Mouse (Mus musculus): ENCODE data around the gene Eef1b2.
"Not testable (repeated sequence)": the region's sequence is repeated elsewhere in the genome, so short reads cannot be mapped to it uniquely, and the experiment has no call there.

Gene Eef1b2

DNA sequence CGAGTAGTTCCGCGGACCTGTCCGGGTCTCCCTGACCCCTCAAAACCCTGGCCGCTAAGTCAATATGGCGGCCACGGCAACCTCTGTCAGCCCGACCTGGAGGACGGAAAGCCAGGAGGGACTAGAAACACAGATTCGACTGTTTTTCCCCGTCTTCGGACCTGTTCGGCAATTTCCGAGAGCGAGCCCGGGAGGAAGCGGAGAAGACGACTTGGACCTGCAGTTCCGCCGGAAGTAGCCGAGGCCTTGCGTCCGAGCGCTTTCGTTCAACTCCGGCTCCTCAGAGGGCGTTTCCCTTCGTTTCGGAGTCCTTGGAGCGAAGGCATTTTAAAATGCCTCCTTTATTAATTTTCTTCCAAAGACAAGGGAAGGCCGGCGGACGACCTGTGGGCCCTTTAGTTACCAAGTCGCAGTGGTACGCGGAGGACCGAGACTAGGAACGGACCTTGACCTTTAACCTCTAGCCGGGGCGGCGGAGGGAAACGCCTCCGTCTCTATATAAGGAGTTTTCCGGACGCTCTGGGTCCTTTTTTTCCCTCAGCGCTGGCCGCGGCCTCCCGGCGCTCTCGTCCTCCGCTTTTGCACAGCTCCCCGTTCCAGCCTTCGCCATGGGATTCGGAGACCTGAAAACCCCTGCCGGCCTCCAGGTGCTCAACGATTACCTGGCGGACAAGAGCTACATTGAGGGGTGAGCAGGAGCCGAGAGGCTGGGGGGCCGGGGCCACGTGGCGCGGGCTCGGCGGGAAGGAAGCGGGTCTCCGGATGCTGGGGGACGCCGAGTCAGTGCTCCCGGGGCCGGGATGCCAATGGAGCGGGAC lies at the start of gene Eef1b2, which contains the start of gene Ndufs1:
Eef1b2 (plus strand) TSS at position 222 of the 818 bp plus-strand sequence.
Ndufs1 (minus strand) TSS at position 230 of the 818 bp plus-strand sequence.
- DNase-seq (ENCODE audit: low read depth, low spot score): peak; percentile 98

DNA sequence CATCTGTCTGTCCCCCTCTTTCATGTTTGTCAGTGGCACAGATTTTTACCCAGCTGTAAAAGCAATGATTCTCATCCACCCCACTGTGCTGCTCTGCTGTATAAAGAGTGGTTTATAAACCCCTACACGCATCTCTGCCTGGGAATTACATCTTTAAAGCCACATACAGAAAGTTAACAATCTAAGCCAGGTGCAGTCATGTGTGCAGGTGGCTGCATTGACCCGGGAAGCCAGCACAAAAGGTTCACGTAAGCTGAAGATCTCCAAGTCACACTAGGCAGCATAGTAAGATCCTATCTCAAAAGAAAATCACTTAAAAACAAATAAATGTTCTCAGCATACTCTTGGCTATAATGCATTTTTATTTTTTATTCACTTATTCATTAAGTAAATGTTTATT lies 47.4 kb upstream of the Eef1b2 start:
- peak; percentile 55 for DNase-seq (ENCODE audit: low read depth, low spot score)

DNA sequence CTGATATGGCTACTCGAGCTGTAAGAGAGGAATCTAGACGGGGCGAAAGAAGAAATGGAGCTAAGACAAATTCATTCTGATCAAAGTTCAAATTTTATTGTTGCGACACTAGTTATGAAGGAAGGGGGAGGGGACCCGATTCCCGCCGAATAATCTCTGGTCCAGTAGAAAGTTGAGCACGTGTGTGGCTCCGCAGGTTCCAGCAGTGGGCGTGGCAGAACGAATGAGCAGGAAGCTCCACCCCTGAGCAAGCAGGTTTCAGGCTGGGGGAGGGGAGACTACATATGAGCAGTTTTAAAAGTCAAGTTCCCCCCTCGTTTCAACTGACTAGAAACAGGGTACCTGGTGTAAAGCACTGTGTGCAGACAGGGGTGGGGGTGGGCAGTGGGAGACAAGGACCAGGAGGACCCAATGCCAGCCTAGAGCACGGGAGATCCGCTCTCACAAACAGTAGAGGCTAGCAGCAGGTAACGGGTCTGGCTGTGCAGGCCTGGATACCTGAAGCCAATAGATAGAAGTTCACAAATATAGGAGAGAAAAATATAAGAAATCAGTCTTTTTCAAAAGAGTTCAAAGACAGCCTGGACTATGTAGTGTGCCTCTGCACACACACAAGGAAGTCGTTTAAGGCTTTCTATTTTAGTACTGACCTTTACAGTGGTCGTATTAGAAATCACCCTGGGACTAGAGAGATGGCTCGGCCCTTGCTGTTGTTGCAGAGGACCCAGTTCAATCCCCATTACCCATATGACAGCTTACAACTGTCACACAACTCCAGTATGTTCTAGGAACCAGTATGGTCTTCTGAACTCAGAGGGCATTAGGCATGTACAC lies 46.6 kb upstream of the Eef1b2 start:
- peak; percentile 80 for DNase-seq (ENCODE audit: low read depth, low spot score)

DNA sequence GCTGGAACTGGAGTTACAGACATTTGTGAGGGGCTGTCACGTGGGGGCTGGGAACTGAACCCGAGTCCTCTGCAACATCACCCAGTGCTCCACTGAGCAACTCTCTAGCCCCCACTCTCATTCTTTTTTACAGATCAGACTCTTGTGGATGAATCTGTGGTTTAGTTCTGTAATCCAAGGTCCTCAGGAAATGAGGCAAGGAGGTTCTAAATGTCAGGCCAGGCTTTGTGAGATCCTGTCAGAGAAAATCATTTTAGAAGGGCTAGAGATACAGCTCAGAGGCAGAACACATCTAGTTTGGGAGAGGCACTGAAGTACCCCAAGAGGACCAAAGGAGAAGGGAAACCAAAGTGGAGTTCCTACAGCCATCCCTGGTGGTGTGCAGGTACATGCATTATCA lies 45.7 kb upstream of the Eef1b2 start:
- DNase-seq (ENCODE audit: low read depth, low spot score): no peak

DNA sequence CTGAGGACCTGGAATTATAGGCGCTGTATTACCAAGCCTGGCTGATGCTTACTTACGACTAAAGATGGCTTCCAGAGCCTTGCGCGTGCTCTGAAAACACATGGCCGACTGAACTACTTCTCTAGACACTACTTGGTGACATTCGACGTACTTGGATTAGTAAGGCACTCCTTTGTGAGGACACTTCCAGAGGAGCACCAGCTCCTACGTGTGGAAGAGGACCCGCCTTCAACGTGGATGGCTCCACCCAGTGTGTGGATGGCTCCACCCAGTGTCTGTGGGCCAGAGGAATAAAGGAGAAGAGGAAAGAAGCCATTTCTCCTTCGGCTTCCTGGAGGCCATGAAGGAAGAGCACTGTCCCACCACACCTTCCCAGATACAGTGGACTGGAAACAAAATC lies 44.9 kb upstream of the Eef1b2 start:
- no peak for DNase-seq (ENCODE audit: low read depth, low spot score)

DNA sequence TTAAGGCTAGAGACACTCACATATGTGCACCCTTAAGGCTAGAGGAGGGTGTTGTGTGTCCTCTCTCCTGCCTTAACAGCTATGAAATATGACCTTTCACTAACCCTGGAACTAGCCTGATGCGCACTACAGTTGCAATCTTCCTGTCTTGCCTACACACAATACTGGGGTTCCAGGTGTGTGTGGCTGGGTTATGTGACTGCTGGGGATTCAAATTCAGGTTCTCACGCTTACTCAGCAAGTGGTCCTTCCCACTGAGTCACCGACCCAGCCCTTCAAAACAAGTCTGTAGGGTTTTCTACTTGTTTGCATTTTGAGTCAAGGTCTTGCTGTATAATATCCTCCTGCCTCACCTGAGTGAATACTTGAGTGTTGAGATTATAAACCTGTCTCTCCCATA lies 42.1 kb upstream of the Eef1b2 start:
- no peak for DNase-seq (ENCODE audit: low read depth, low spot score)

DNA sequence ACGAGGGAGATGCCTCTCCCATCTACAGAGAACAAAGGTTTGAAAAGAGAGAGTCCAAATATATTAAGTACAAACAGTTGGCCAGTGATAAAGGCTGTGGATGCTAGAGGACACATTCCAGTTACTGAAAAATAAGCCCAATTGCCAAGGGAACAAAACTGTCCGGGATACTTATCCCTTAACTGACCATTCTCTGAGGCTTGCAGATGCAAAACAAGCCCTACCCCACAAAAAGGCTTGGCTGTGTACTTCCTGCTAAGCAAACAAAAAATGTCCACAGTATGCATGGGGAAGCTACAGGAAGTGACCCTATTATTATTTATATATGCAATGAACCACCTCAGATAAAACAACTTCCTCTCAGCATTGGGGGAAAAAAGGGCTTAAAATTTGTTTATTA lies 38.7 kb upstream of the Eef1b2 start:
- DNase-seq (ENCODE audit: low read depth, low spot score): no peak

DNA sequence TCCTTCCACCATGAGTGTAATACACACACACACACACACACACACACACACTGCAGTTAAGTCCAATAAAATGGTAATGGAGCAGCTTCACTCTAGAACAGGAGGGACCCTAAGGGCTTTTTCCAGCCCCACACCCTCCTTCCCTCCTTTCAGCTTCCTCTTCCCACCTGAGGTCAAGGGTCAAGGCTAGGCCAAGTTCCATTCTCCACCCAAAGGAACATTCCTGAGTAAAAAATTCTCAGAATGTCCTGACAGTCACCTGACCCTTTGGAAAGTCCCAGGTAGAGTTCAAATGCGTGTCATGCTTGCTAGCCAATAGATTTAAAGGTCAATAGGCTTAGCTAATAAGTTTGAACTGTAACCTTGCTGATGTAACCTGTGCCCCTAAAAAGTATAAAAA lies 38.0 kb upstream of the Eef1b2 start:
- not testable (repeated sequence) for DNase-seq (ENCODE audit: low read depth, low spot score)

DNA sequence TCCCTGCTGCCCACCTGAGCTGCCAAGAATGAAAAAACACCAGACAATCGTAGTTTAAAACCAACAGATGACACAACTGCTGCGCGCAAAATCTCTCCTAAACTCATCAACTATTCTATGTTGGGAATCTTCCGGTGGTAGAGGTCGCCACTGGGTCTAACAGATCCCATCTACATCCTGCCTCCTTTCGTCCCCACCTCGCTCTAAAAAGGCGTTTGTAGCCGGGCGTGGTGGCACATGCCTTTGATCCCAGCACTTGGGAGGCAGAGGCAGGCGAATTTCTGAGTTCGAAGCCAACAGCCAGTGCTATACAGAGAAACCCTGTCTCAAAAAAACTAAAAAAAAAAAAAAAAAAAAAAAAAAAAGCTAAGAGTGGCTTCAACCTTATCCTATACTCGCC lies 36.4 kb upstream of the Eef1b2 start:
- no peak for DNase-seq (ENCODE audit: low read depth, low spot score)

DNA sequence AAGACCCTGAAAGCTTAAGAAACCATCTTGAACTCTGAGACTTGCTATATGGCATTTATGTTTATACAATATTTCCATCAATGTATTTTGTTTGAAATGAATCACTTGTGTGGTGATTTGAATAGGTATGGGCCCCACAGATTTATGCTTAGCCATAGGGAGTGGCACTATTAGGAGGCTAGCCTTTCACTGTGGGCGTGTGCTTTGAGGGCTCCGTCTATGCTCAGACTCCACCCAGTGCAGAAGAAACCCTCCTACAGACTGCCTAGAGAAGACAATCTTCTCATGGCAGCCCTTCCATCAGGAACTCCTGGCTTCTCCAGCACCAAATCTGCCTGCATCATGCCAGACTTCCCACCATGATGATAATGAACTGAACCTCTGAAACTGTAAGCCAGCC lies 8.0 kb upstream of the Eef1b2 start:
- no peak for DNase-seq (ENCODE audit: low read depth, low spot score)

DNA sequence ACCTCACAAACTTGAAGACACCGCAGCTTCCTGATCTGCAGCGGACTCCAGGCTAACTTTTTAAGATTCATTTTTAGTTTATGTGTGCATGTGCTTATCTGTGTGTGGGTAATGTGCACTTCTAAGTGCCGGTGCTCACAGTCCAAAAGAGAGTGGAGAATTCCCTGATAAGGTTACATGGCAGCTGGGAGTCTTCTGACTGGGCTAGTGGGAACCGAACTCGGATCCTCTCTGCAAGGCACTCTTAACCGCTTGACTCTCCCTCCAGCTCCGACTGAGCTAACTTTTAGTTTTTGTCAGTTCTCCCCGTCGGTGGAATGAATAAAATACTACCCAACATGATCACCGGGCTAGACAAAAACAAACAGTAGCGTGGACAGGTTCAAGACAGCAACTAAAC lies 772 bp upstream of the Eef1b2 start:
- DNase-seq (ENCODE audit: low read depth, low spot score): no peak

DNA sequence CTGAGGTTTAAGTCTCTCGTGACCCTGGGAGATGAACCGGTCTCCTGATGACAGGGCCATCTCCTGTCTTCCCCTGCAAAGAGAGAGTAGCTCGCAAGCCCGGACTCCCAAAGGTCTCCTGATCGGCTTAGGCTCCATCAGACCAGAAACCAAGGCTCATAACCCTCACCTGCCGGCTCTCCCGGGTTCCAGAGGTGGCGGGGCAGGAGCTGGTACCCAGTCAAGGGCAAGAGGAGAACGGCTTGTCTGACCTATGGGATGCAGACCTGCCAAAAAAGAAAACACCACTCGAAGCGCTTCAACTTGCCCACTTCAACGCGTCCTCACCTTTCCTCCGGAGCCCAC lies 394 bp upstream of the Eef1b2 start:
- DNase-seq (ENCODE audit: low read depth, low spot score): no peak

DNA sequence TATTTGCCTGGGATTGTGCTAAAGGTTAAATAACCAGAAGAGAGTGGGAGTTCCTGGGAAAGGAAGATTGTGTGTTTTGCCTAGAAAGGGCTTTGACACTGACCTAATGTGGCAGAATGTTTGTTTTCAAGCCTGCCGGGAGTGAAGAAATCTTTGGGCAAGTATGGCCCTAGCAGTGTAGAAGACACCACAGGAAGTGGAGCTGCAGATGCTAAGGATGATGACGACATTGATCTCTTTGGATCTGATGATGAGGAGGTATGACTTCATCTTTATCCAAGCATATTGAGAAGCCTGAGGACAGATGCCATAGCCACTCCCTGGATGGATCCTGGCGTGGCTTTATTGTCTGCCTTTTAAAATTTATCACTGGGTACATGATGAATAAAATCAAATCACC lies 1.7 kb downstream of the Eef1b2 start:
- DNase-seq (ENCODE audit: low read depth, low spot score): no peak

DNA sequence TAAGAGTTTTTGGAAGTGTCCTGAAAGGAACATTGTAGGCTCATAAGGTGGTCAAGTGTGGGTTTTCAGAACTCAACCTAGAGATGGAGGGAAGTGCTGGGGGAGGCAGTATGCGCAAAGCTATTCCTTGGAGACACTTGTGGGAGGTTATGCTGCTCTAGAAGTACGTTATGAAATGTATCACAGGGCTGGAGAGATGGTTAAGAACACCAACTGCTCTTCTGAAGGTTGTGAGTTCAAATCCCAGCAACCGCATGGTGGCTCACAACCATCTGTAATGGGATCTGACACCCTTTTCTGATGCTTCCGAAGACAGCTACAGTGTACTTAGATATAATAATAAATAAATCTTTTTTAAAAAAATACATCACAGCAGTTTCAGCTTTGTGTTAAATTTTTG lies 3.5 kb downstream of the Eef1b2 start:
- no peak for DNase-seq (ENCODE audit: low read depth, low spot score)

DNA sequence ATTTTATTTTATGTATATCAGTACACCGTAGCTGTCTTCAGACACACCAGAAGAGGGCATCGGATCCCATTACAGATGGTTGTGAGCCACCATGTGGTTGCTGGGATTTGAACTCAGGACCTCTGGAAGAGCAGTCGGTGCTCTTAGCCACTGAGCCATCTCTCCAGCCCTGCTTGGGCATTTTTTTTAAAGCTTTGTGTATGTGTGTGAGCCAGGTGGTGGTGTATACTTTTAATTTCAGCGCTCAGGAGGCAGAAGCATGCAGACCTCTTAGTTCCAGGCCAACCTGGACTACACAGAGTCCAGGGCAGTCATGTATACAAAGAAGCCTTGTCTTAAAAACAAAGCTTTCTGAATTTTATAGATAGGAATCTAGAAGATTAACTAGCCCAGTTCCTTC lies 4.0 kb downstream of the Eef1b2 start:
- not testable (repeated sequence) for DNase-seq (ENCODE audit: low read depth, low spot score)

DNA sequence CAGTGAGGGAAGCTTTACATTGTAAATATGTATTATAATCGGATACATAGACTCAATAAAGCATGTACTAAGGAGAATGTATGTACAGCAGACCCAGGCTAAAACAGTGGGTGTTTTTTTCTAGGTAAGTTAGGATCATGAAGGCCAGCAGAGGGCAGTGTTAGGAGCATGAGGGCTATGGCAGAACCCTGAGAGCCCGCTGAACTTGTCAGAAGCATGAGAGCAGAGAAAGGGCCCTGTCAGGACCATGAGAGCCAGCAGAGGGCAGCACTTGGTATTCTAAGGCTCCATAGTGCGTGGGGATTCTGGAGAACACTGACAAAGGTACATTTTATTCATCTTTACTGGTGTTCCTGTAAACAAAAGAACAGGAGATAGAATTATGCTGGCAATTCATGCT lies 4.4 kb downstream of the Eef1b2 start:
- peak; percentile 93 for DNase-seq (ENCODE audit: low read depth, low spot score)

DNA sequence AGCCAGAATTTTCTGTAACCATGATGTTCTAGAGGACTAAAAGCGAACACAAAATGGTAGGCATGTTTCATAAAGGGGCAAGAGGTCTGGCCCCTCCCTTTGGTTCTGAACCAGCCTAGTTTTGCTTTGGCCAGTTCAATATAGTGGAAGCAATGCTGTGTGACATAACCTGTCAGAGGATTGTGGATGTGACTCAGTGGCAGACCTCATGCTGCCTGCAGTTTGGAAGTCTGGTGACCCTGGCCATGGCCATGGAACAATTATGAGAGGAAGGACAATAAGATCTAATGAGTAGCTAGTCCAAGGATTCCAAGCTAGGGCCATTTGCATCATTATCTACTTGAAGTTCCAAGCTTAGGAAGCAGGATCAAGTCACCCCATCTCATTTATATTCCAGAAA lies 4.9 kb downstream of the Eef1b2 start:
- DNase-seq (ENCODE audit: low read depth, low spot score): no peak

DNA sequence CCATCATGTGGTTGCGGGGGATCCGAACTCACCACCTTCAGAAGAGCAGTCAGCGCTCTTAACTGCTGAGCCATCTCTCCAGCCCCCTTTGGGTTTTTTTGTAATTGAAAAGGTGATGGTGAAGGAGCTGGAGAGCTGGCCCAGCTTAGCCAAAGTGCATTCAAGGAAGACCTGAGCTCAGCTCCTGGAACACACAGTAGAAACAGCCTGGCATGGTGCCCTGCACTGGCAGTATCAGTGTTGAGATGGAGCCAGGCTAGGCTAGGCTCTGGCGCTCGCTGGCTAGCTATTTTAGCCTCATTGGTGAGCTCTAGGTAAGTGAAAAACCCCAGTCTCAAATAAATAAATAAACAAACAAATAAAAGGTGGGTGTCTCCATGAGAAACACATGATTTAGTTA lies 5.6 kb downstream of the Eef1b2 start:
- no peak for DNase-seq (ENCODE audit: low read depth, low spot score)

DNA sequence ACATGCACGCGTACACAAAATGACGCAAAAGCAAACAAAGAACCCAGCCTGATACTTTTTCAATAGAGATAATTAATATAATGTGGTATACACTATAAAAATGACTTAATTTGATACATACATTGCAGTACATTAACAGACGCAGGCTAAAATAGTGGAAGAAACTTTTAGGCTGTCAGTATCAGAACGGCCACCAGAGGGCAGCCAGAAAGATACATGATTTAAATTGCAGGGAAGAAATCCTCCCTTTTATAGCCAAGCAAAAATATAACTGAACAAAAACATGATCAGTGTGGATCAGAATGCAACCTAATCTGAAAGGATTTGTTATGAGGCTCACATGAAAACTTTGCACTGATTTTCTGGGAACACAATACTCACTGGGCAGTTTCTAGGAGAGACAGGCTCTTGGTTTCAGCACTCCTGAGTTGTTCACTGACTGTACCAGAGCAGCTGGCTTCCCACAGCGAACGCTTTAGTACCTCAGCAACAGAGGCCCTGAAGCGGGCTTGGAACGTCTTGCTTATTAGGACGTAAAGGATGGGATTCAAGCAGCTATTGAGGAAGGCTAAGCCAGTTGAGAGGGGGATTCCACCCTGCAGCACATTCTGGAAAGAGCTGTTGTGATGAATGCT lies 6.1 kb downstream of the Eef1b2 start:
- peak; percentile 48 for DNase-seq (ENCODE audit: low read depth, low spot score)

DNA sequence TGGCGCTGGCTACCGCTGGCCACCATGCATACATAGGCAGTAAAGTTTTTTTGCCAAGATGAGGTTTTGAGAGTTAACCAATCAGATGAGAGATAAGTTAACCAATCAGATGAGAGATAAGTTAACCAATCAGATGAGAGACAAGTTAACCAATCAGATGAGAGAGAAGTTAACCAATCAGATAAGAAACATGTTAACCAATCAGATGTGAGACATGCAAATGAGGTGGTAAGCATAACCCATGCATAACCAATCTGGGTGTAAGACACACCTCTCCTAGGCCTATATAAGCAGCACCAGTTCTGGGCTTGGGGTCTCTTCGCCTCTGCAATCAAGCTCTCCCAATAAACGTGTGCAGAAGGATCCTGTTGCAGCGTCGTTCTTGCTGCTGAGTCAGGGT lies 8.8 kb downstream of the Eef1b2 start:
- DNase-seq (ENCODE audit: low read depth, low spot score): not testable (repeated sequence)

DNA sequence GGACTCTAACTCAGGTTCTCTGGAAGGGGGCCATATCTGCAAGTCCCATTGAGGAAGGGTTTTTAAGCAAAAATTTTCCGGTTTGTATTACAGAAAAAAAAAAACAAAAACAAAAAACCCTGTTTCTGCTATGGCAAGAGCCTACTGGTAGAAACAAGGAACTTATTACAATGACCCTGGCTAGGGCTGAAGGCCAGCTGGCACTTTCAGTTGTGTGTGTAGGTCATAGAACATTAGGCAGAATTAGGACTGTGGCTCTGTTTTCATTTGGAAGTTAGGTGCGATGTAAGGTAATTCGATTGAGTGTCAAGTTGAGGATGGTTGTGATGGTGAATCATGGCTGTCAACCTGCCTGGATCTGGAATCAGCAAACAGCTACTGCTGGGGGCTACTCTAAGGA lies 11.9 kb downstream of the Eef1b2 start:
- DNase-seq (ENCODE audit: low read depth, low spot score): no peak

DNA sequence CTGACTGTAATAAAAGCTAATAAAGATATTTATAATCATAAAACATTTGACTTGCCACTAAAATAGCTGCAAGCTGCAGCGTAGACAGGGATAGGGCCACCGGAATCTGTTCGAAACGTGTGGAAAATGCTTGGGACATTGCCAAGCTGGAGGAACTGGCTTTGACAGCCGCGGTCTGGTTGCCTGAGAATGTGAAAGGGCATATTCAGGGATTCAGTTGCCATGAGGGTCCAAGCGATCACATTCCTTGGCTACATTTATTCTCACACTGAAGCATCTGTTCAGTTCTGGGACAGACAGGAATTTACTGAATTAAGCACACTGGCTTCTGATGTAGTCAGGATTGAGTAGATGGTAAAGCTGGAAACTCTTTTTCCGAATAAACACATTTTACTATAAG lies 14.2 kb downstream of the Eef1b2 start:
- DNase-seq (ENCODE audit: low read depth, low spot score): no peak

Data from A20 (cell line).